Mouse (Mus musculus): ENCODE results near the gene Pfdn2. TPM values are rescaled to one million over a fixed set of nuclear protein-coding genes. Genes with fewer than 3 reads are reported as not detected.

The Pfdn2 gene
- polyA plus RNA-seq (2012): 13.9 and 17.7 TPM in 2 replicates

DNA sequence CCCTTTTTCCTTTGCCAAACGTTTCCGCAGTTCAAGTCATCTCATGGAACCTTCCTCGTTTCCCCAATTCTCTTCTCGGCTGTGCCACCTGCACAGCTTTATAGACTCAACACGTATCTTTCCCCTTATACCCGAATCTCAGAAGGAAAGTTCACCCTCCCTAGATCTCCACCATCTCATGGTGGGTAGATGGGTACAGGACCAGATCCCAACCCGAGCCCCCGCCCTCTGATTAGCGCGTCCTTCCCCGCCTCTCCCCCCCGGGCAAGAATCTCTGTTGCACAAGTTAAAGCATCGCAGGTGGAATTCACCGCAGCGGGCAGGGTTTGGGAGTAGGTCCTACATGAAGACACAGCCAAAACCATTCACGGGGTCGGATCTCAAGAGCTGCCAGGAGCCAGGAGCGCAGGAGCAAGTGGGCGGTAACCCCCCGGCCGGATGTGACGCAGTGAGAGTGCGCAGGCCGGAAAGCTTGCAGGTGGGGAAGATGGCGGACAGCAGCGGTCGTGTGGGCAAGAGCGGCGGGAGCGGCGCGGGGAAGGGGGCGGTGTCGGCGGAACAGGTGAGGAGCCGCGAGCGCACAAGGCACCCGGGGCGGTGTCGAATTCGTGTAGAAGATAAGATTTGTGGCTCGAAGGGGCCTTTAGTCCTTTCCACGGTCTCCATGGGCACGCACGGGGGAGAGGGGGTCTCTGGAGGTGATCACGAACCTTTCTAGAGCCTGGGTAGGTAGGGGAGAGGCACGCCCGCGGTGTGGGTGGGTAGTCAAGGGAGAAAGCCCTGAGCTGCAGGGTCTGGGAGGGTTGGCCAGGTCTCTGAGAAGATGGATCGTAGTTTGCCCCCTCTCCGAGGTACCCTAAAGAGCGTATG, at the start of gene Pfdn2, which contains the start of gene Nit1:
Gene Pfdn2, plus strand, starts transcription at position 446 of the 870 bp plus-strand sequence.
Gene Nit1, minus strand, starts transcription at position 422 of the 870 bp plus-strand sequence.

DNA sequence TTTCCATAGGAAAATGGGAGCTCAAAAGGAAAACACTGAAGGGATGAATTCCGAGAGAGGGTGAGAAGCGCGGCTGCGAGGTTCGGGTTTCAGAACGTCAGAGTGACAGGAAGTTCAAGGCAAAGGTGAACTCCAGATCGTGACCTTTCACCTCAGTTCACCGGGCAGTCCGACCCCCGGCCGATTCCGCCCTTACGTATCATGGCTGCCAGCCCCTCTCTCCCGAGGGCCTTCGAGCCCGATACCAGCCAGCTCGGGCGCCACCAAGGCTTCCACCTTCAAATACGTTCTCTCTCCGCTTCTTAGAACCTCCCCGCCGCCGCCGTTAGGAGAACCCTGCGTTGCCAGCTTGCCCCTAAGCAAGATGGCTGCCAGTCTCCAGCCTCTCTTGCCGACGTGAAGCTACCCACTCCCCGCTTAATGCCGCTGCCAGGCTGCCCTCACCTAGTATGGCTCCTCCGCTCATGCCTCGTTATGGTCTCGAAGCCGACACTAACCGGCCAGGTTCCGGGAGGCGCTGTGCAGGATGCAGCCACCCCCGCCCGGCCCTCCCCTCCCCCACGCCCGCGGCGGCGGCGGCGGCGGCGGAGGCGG, 16.5 kb upstream of the Pfdn2 start, which contains the start of gene Dedd:
Gene Dedd, plus strand, starts transcription at position 307 of the 594 bp plus-strand sequence.

DNA sequence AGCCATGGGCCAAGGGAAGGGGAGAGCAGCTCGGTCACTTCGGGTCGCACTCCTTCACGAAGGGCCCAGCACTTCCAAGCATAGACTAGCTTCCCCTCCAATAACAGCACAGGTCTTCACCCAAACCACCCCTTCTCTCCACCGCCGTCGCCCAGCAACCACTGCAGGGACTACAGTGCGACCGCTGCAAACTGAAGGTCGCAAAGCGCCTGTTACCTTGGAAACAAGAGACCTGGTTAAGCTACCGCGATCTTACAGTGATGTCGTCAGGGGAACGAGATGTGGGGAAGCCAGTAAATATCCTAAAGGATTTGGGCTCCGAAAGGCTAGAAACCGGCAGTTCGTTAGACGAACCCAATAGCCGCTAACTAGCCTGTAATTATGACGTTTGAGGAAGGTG, 15.2 kb downstream of the Pfdn2 start, which contains the start of gene Klhdc9:
Gene Klhdc9, minus strand, starts transcription at position 143 of the 400 bp plus-strand sequence.

DNA sequence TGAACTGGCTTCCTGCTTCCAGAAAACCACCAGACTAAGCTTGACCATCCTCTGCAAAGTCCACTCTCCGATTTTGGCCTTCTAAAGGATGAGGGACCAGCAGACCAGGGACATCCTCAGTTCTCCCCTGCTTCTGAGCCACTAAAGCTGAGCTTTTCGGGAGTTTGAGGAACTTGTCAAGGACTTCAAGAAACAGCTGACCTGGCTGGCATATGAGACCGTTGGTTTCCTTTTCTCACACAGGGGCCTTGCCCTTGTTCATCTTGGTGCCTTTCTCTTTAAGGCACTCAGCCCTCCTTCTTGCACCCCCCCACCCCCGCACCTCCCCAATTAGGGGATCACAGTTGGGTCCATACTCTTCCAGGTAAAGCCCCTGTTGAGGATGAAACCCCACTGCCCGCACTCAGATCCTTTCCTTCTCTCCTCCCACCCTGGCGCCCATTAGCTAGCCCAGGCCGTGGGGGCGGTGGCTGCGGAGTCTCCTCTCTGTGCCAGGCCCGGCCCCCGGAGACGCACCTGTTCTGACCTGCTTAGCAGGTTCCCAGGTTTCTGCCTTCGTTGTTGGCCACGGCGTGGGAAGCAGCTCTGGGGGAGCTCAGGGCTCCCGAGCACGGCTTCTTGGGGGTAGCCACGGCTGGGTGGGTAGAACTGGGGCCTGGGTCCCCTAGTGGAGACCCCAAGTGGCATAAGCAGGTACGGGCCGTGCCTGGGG, 24.5 kb downstream of the Pfdn2 start, which contains the start of gene Nectin4:
Gene Nectin4, plus strand, starts transcription at position 255 of the 712 bp plus-strand sequence.

DNA sequence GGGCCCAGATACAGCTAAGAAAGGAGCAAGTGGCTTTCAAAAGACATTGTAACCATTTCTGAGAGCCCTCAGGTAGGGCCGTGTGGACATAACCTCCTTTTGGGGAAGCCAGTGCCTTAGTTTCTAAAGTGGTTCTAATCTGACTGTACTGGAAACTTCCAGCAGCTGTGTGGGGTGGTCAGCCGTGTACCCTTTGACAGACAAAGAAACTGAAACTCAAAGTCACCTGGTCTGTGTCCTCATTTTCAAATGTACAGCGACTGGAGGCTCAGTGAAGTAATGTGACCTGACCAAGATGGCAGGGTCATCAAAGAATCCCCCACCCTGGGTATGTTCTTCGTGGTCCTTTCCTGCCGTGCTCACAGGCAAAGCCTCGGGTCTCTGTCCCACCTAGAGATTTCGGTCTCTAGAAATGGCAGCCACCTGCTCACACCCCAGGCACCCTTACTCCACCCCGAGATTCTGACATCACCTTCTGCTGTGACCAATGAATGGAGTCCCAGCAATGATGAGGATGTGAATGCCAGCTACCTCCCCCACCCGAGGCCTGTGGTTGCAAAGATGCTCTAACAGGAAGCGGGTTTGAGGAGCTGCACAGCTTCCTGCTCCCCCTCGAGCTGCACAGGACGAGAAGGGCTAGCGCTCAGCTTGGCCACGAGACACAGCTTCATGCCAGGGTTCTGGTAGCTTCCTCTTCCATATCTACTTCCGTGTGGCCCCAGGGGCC, 43.1 kb downstream of the Pfdn2 start, which contains the start of gene Arhgap30:
Gene Arhgap30, plus strand, starts transcription at position 579 of the 727 bp plus-strand sequence.

Other genes with a start within 250 kb of the Pfdn2 start
- gene Cfap126, start 231.8 kb upstream of the Pfdn2 start, polyA plus RNA-seq (2012): 1.6 and 2.2 TPM in 2 replicates
- gene Sdhc, start 195.1 kb upstream of the Pfdn2 start, polyA plus RNA-seq (2012): 115 and 119 TPM in 2 replicates
- gene Mpz, start 195.0 kb upstream of the Pfdn2 start, polyA plus RNA-seq (2012): 0.57 and 1.1 TPM in 2 replicates
- 23.7 and 26.5 TPM in 2 replicates for gene Pcp4l1, start 149.4 kb upstream of the Pfdn2 start, polyA plus RNA-seq (2012)
- gene Nr1i3, start 131.7 kb upstream of the Pfdn2 start, polyA plus RNA-seq (2012): not detected in 2 replicates
- gene Tomm40l, start 123.2 kb upstream of the Pfdn2 start, polyA plus RNA-seq (2012): 43.3 and 43.4 TPM in 2 replicates
- gene Apoa2, start 120.6 kb upstream of the Pfdn2 start, polyA plus RNA-seq (2012): 0.48 TPM in 1 of 2 replicates, not detected in the other
- 50.5 and 65.4 TPM in 2 replicates for gene Fcer1g, start 111.3 kb upstream of the Pfdn2 start, polyA plus RNA-seq (2012)
- 0.05 TPM in 1 of 2 replicates, not detected in the other for gene Adamts4, start 95.2 kb upstream of the Pfdn2 start, polyA plus RNA-seq (2012)
- 141 and 145 TPM in 2 replicates for gene Ndufs2, start 94.3 kb upstream of the Pfdn2 start, polyA plus RNA-seq (2012)
- 70.2 and 71.4 TPM in 2 replicates for gene B4galt3, start 75.3 kb upstream of the Pfdn2 start, polyA plus RNA-seq (2012)
- gene Ppox, start 64.5 kb upstream of the Pfdn2 start, polyA plus RNA-seq (2012): 39.0 and 42.4 TPM in 2 replicates
- 63.4 and 66.2 TPM in 2 replicates for gene Usp21, start 57.7 kb upstream of the Pfdn2 start, polyA plus RNA-seq (2012)
- gene Ufc1, start 50.6 kb upstream of the Pfdn2 start, polyA plus RNA-seq (2012): 92.0 and 102 TPM in 2 replicates
- gene Dedd, start 16.5 kb upstream of the Pfdn2 start, polyA plus RNA-seq (2012): 23.1 and 24.6 TPM in 2 replicates
- 6.6 and 8.1 TPM in 2 replicates for gene Nit1, start within 50 bp of the Pfdn2 start, polyA plus RNA-seq (2012)
- gene Klhdc9, start 15.1 kb downstream of the Pfdn2 start, polyA plus RNA-seq (2012): 1.3 TPM in 2 replicates
- 1.4 and 1.7 TPM in 2 replicates for gene Nectin4, start 24.4 kb downstream of the Pfdn2 start, polyA plus RNA-seq (2012)
- 46.5 and 48.6 TPM in 2 replicates for gene Arhgap30, start 43.3 kb downstream of the Pfdn2 start, polyA plus RNA-seq (2012)
- gene Usf1, start 65.6 kb downstream of the Pfdn2 start, polyA plus RNA-seq (2012): 66.3 and 74.1 TPM in 2 replicates
- 0.48 and 0.52 TPM in 2 replicates for gene Tstd1, start 73.2 kb downstream of the Pfdn2 start, polyA plus RNA-seq (2012)
- 2.6 and 2.9 TPM in 2 replicates for gene F11r, start 91.9 kb downstream of the Pfdn2 start, polyA plus RNA-seq (2012)
- 11.7 and 14.4 TPM in 2 replicates for gene Alyref2, start 157.8 kb downstream of the Pfdn2 start, polyA plus RNA-seq (2012)
- not detected in 2 replicates for gene Itln1, start 189.6 kb downstream of the Pfdn2 start, polyA plus RNA-seq (2012)
- gene Cd244a, start 213.5 kb downstream of the Pfdn2 start, polyA plus RNA-seq (2012): 0.43 TPM in 2 replicates